Mouse (Mus musculus): ENCODE data around the gene Crim1. TPM values are rescaled to one million over a fixed set of nuclear protein-coding genes. Genes with fewer than 3 reads are reported as not detected.
"Not testable (repeated sequence)": the region's sequence is repeated elsewhere in the genome, so short reads cannot be mapped to it uniquely, and the experiment has no call there.

Gene Crim1
- polyA plus RNA-seq, 1 experiment from 2014 or later, result 9.4 TPM

DNA sequence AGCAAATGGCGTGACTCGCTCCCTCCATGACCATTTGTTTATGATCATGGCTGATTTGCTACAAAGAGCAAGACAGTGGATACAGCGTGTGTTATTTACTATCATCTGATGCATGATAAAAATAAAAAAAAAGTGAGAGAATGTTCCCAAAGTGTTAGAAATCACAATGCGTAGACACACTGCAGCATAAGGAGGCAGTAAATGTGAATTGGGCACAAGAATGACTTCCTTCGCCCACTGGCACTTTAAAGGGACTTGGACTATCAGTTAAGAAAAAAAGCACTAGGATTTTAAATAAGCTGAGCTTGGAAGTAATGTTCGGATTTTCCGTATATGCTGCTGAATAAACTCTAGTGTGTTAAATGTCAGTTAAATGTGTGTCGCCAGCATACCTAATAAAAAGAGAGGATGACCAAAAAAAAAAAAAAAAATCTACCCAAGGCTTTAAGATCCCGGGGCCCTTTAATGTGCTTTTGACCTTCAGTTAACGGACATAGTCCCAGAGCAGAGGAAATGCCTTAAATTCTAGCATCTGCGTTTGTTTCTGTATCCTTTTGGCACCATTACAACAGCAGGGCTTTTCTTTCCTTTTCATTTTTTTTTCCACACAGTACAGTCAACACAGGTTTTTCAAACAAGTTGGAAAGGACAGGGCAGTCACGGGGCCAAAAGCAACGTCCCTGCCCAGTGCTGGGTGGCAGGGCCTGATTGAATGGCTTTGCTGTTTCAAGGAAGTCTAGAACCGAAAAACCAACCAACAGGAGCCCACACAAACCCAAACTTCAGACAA lies 50.3 kb downstream of the Crim1 start:
- no peak overlapping the region for H3K27ac ChIP-seq (ENCODE audit: low read depth, low read length)
- no peaks in the 10 kb centered on the region for H3K36me3 ChIP-seq (ENCODE audit: control insufficient read depth, insufficient read depth, low read length)
- H3K4me3 ChIP-seq (ENCODE audit: low read length), result no peak overlapping the region
- ATAC-seq (ENCODE audit: low FRiP score, low TSS enrichment), result no peak
- no peaks in the 10 kb centered on the region for H3K9me3 ChIP-seq (ENCODE audit: control insufficient read depth, low read length)
- H3K27me3 ChIP-seq (ENCODE audit: control insufficient read depth, insufficient read depth, low read length), result no peaks in the 10 kb centered on the region
- H3K9ac ChIP-seq (ENCODE audit: low read depth, low read length), result no peak overlapping the region
- H3K4me1 ChIP-seq (ENCODE audit: control insufficient read depth, insufficient read depth, low read length), result peaks cover 26% of the 10 kb centered on the region; the same call in 1 of the 2 replicates
- H3K4me2 ChIP-seq (replicated peaks; ENCODE audit: low read depth, low read length), result no peak overlapping the region
- WGBS, result 68% methylated on average over 14 of the region's 14 CpGs

- H3K4me2 ChIP-seq (replicated peaks; ENCODE audit: low read depth, low read length); H3K27ac ChIP-seq (ENCODE audit: low read depth, low read length); H3K4me3 ChIP-seq (ENCODE audit: low read length); H3K36me3 ChIP-seq (ENCODE audit: control insufficient read depth, insufficient read depth, low read length); H3K9ac ChIP-seq (ENCODE audit: low read depth, low read length); ATAC-seq (ENCODE audit: low FRiP score, low TSS enrichment); H3K27me3 ChIP-seq (ENCODE audit: control insufficient read depth, insufficient read depth, low read length); H3K9me3 ChIP-seq (ENCODE audit: control insufficient read depth, low read length): not testable (repeated sequence)
- H3K4me1 ChIP-seq (ENCODE audit: control insufficient read depth, insufficient read depth, low read length), result peaks cover 16% of the 10 kb centered on the region; the same call in 1 of the 2 replicates
- WGBS, result 95% methylated on average over 2 of the region's 2 CpGs
Observed at GRCm38 (mm10) chr17:78253587-78253986, 53.5 kb downstream of the Crim1 start.

DNA sequence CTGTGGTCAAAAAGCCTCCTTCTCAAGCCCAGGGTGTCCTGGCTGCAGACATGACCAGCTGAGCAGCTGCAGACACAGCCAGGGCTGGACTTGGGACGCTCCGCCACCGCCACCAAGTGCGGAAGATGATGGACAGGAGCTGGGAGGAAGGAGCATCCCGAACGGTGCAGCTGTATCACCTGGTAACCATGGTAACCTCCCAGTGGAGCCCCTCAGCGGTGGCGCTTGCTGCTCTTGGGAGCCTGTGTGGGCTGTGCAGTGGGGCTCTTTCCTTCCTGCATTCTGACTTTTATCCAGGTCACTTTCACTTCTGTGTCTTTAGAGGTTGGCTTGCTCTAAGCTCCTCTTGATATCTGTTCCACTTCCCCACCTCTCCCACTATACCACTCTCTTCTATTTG lies 54.2 kb downstream of the Crim1 start:
- H3K4me2 ChIP-seq (replicated peaks; ENCODE audit: low read depth, low read length), result no peak overlapping the region
- no peak overlapping the region for H3K9ac ChIP-seq (ENCODE audit: low read depth, low read length)
- WGBS, result 80% methylated on average over 8 of the region's 8 CpGs
- no peaks in the 10 kb centered on the region for H3K36me3 ChIP-seq (ENCODE audit: control insufficient read depth, insufficient read depth, low read length)
- H3K27me3 ChIP-seq (ENCODE audit: control insufficient read depth, insufficient read depth, low read length), result no peaks in the 10 kb centered on the region
- peaks cover 16% of the 10 kb centered on the region; the same call in 1 of the 2 replicates for H3K4me1 ChIP-seq (ENCODE audit: control insufficient read depth, insufficient read depth, low read length)
- ATAC-seq (ENCODE audit: low FRiP score, low TSS enrichment), result no peak
- H3K27ac ChIP-seq (ENCODE audit: low read depth, low read length), result no peak overlapping the region
- H3K4me3 ChIP-seq (ENCODE audit: low read length), result no peak overlapping the region
- no peaks in the 10 kb centered on the region for H3K9me3 ChIP-seq (ENCODE audit: control insufficient read depth, low read length)

DNA sequence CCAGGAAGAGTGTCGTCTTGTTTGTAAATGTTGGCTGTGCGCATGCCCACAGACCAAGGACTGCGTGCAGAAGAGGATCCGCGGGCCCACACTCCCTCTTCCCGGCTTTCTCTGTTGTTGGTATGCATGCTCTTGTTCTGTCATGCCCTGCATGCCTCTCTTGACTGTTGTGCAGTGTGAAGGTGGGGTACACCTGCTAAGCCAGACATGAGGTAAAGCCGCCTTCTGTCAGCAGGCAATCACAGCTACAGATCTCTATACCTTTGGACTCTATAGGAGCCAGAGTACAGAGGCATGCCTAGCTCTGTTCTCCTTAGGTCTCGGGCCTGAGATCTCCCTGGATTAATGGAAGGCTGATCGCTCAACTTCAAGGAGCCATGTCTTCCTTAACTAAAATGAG lies 55.7 kb downstream of the Crim1 start:
- Histone ChIP-seq H3K9me3 (ENCODE audit: control insufficient read depth, low read length) (no peaks in the 10 kb centered on the region), H3K4me3 (ENCODE audit: low read length) (no peak overlapping the region), H3K4me1 (ENCODE audit: control insufficient read depth, insufficient read depth, low read length) (0 out of 2 replicates have a peak, but pooled peaks cover 6% of the 10 kb centered on the region), H3K27ac (ENCODE audit: low read depth, low read length) (no peak overlapping the region), H3K27me3 (ENCODE audit: control insufficient read depth, insufficient read depth, low read length) (no peaks in the 10 kb centered on the region), H3K36me3 (ENCODE audit: control insufficient read depth, insufficient read depth, low read length) (no peaks in the 10 kb centered on the region), H3K4me2 (replicated peaks; ENCODE audit: low read depth, low read length) (no peak overlapping the region), H3K9ac (ENCODE audit: low read depth, low read length) (no peak overlapping the region)
- ATAC-seq (ENCODE audit: low FRiP score, low TSS enrichment), result no peak
- WGBS, result 91% methylated on average over 9 of the region's 9 CpGs

DNA sequence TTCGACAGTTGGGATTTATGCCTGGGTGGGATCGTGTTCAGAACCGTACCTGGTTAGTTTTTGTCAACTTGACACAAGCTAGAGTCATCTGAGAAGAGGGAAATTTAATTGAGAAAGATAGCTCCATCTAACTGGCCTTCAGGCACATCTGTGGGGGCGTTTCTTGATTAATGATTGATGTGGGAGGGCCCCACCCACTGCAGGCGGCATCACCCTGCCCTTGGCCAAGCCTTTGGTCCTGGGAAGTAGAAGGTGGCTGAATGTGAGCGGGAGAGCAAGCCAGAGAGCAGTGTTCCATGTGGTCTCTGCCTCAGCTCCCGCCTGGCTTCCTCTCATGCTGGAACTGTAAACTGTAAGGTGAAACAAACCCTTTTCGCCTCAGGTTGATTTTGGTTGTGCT lies 56.5 kb downstream of the Crim1 start:
- no peaks in the 10 kb centered on the region for H3K27me3 ChIP-seq (ENCODE audit: control insufficient read depth, insufficient read depth, low read length)
- H3K4me3 ChIP-seq (ENCODE audit: low read length), result no peak overlapping the region
- H3K9ac ChIP-seq (ENCODE audit: low read depth, low read length), result no peak overlapping the region
- ATAC-seq (ENCODE audit: low FRiP score, low TSS enrichment), result 0 out of 2 replicates have a peak, but pooled peaks have one; percentile 46
- H3K9me3 ChIP-seq (ENCODE audit: control insufficient read depth, low read length), result no peaks in the 10 kb centered on the region
- no peak overlapping the region for H3K4me2 ChIP-seq (replicated peaks; ENCODE audit: low read depth, low read length)
- H3K36me3 ChIP-seq (ENCODE audit: control insufficient read depth, insufficient read depth, low read length), result no peaks in the 10 kb centered on the region
- 0 out of 2 replicates have a peak, but pooled peaks cover 5% of the 10 kb centered on the region for H3K4me1 ChIP-seq (ENCODE audit: control insufficient read depth, insufficient read depth, low read length)
- H3K27ac ChIP-seq (ENCODE audit: low read depth, low read length), result no peak overlapping the region
- 50% methylated on average over 8 of the region's 8 CpGs for WGBS

GRCm38 (mm10) chr17:78261684-78262083 lies 61.6 kb downstream of the Crim1 start:
- H3K27ac ChIP-seq (ENCODE audit: low read depth, low read length), result no peak overlapping the region
- no peak overlapping the region for H3K4me3 ChIP-seq (ENCODE audit: low read length)
- H3K36me3 ChIP-seq (ENCODE audit: control insufficient read depth, insufficient read depth, low read length), result no peaks in the 10 kb centered on the region
- H3K9me3 ChIP-seq (ENCODE audit: control insufficient read depth, low read length), result no peaks in the 10 kb centered on the region
- 0 out of 2 replicates have a peak, but pooled peaks cover 1% of the 10 kb centered on the region for H3K4me1 ChIP-seq (ENCODE audit: control insufficient read depth, insufficient read depth, low read length)
- H3K9ac ChIP-seq (ENCODE audit: low read depth, low read length), result no peak overlapping the region
- no peak overlapping the region for H3K4me2 ChIP-seq (replicated peaks; ENCODE audit: low read depth, low read length)
- 91% methylated on average over 4 of the region's 4 CpGs for WGBS
- ATAC-seq (ENCODE audit: low FRiP score, low TSS enrichment), result no peak
- H3K27me3 ChIP-seq (ENCODE audit: control insufficient read depth, insufficient read depth, low read length), result no peaks in the 10 kb centered on the region

GRCm38 (mm10) chr17:78264116-78264515 lies 64.1 kb downstream of the Crim1 start:
- no peak overlapping the region for H3K4me2 ChIP-seq (replicated peaks; ENCODE audit: low read depth, low read length)
- no peaks in the 10 kb centered on the region for H3K27me3 ChIP-seq (ENCODE audit: control insufficient read depth, insufficient read depth, low read length)
- H3K9ac ChIP-seq (ENCODE audit: low read depth, low read length), result no peak overlapping the region
- H3K4me3 ChIP-seq (ENCODE audit: low read length), result no peak overlapping the region
- no peaks in the 10 kb centered on the region for H3K4me1 ChIP-seq (ENCODE audit: control insufficient read depth, insufficient read depth, low read length)
- ATAC-seq (ENCODE audit: low FRiP score, low TSS enrichment), result no peak
- no peaks in the 10 kb centered on the region for H3K9me3 ChIP-seq (ENCODE audit: control insufficient read depth, low read length)
- WGBS, result 71% methylated on average over 11 of the region's 11 CpGs
- no peaks in the 10 kb centered on the region for H3K36me3 ChIP-seq (ENCODE audit: control insufficient read depth, insufficient read depth, low read length)
- no peak overlapping the region for H3K27ac ChIP-seq (ENCODE audit: low read depth, low read length)

DNA sequence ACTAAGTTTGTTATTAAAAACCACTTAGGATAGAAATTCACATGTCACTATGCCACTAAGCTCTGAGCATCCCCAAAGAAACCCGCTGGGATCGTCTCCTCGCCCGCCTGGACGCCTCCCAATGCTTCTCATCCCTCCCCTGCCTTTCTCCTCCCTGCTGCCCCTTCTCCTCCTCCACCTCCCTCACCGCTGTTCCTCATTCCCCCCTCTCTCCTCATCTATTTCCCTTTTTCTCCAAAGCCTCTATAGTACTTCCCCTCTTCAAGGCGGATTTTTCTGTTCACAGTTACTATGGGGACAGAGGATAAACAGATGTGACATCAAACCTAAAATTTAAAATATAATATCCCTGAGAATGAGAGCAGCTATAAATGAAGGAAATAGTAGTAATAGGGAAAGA lies 65.1 kb downstream of the Crim1 start:
- H3K36me3 ChIP-seq (ENCODE audit: control insufficient read depth, insufficient read depth, low read length), result no peaks in the 10 kb centered on the region
- 79% methylated on average over 7 of the region's 7 CpGs for WGBS
- no peak overlapping the region for H3K9ac ChIP-seq (ENCODE audit: low read depth, low read length)
- no peak for ATAC-seq (ENCODE audit: low FRiP score, low TSS enrichment)
- no peaks in the 10 kb centered on the region for H3K4me1 ChIP-seq (ENCODE audit: control insufficient read depth, insufficient read depth, low read length)
- H3K4me2 ChIP-seq (replicated peaks; ENCODE audit: low read depth, low read length), result no peak overlapping the region
- H3K4me3 ChIP-seq (ENCODE audit: low read length), result no peak overlapping the region
- H3K9me3 ChIP-seq (ENCODE audit: control insufficient read depth, low read length), result no peaks in the 10 kb centered on the region
- no peak overlapping the region for H3K27ac ChIP-seq (ENCODE audit: low read depth, low read length)
- H3K27me3 ChIP-seq (ENCODE audit: control insufficient read depth, insufficient read depth, low read length), result no peaks in the 10 kb centered on the region

DNA sequence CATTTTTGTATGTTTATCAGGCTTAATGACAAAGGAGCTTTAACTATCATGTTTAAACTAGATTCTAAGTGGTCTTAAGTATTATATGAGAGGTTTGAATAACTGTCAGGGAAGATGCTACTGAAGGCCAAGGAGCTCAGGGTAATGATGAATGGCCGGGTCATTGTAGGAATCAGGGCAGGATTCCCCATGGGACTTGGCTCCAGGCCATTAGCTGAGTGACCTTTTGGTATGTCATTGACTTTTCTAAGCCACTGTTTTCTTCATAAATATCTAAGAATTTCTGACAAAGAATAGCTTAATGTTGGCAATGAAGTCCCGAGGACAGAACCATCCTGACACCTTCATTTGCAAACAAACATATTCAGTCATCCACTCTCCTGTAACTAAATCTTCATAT lies 66.2 kb downstream of the Crim1 start:
- no peak overlapping the region for H3K27ac ChIP-seq (ENCODE audit: low read depth, low read length)
- ATAC-seq (ENCODE audit: low FRiP score, low TSS enrichment), result no peak
- H3K9me3 ChIP-seq (ENCODE audit: control insufficient read depth, low read length), result no peaks in the 10 kb centered on the region
- 83% methylated on average over 2 of the region's 2 CpGs for WGBS
- H3K36me3 ChIP-seq (ENCODE audit: control insufficient read depth, insufficient read depth, low read length), result no peaks in the 10 kb centered on the region
- H3K4me3 ChIP-seq (ENCODE audit: low read length), result no peak overlapping the region
- no peak overlapping the region for H3K4me2 ChIP-seq (replicated peaks; ENCODE audit: low read depth, low read length)
- no peaks in the 10 kb centered on the region for H3K4me1 ChIP-seq (ENCODE audit: control insufficient read depth, insufficient read depth, low read length)
- no peak overlapping the region for H3K9ac ChIP-seq (ENCODE audit: low read depth, low read length)
- no peaks in the 10 kb centered on the region for H3K27me3 ChIP-seq (ENCODE audit: control insufficient read depth, insufficient read depth, low read length)
